ENCODE assay signal across 25 mouse cellular contexts in genomic region chr7:36863745-36864144, GRCm38 (mm10).
A peak's percentile ranks its signal among the peaks of the same experiment; 100 is the strongest.
DNase-seq lines count a peak whose midpoint lies in the region; ATAC-seq and TF ChIP-seq lines count a peak whose summit lies in the region.
"Had no signal": no experiment of that assay in that cellular context is flagged by ENCODE, and none has a peak within 500 bp of the region (broad histone marks: within the 10 kb centered on the region; RNA-seq: fewer than 3 reads in every experiment).

No protein-coding gene starts in this region.

- WGBS in liver, embryonic 11.5 days, result 81% methylated on average over 5 of the region's 5 CpGs
- WGBS in forebrain, embryonic 14.5 days, result 89% methylated on average over 5 of the region's 5 CpGs

- H3K4me1 ChIP-seq in liver, embryonic 11.5 days (replicated peaks; ENCODE audit: control insufficient read depth, insufficient read depth, low read length), result no peaks in the 10 kb centered on the region
- no peaks in the 10 kb centered on the region for H3K4me1 ChIP-seq in forebrain, embryonic 14.5 days (ENCODE audit: control insufficient read depth, insufficient read depth, low read length)
- H3K4me1 ChIP-seq: forebrain, embryonic 10.5 days; forebrain, embryonic 13.5 days; heart, embryonic 12.5 days; heart, embryonic 15.5 days; hindbrain, embryonic 10.5 days; hindbrain, embryonic 13.5 days had no signal

- peak; percentile 44 for DNase-seq in left cerebral cortex, adult 11 months (ENCODE audit: low spot score)
- no peak for DNase-seq in left cerebral cortex, postnatal 4 days
- DNase-seq in right cerebral cortex, adult 2 months (ENCODE audit: low spot score in 2 of 2), result peak; percentile 13 to 18
- no peak for DNase-seq in right cerebral cortex, postnatal 10 days (ENCODE audit: low spot score in 2 of 2)
- DNase-seq in left cerebral cortex, adult 2 months (ENCODE audit: extremely low spot score in 1 of 2, low spot score in 2 of 2), result no peak
- no peak for DNase-seq in liver, embryonic 11.5 days (ENCODE audit: low spot score)
- no peak for DNase-seq in forebrain, embryonic 14.5 days (ENCODE audit: low spot score)
- DNase-seq: adrenal gland, adult 2 months; adrenal gland, postnatal 14 days; cerebellum, adult 11-12 months; cerebellum, adult 8-10 months; cerebellum, postnatal 36 days; forebrain, postnatal 0 days; gastrocnemius, postnatal 25 days; heart, adult 18-20 months; heart, postnatal 10 days; heart, postnatal 36 days had no signal

- no peaks in the 10 kb centered on the region for H3K27me3 ChIP-seq in liver, embryonic 11.5 days (replicated peaks; ENCODE audit: control insufficient read depth, insufficient read depth, low read length)
- no peaks in the 10 kb centered on the region for H3K27me3 ChIP-seq in forebrain, embryonic 14.5 days (replicated peaks; ENCODE audit: control insufficient read depth, insufficient read depth, low read length)
- H3K27me3 ChIP-seq: forebrain, embryonic 13.5 days; heart, embryonic 12.5 days; heart, embryonic 15.5 days; hindbrain, embryonic 13.5 days had no signal

- H3K4me2 ChIP-seq in liver, embryonic 11.5 days, result no peak overlapping the region
- H3K4me2 ChIP-seq in forebrain, embryonic 14.5 days (ENCODE audit: low read length), result no peak overlapping the region
- H3K4me2 ChIP-seq: forebrain, embryonic 13.5 days; heart, embryonic 12.5 days; heart, embryonic 15.5 days; hindbrain, embryonic 13.5 days had no signal

- peak overlapping the region; percentile 72; the same call in 1 of the 2 replicates for H3K27ac ChIP-seq in left cerebral cortex, adult 2 months
- H3K27ac ChIP-seq in liver, embryonic 11.5 days (ENCODE audit: low read depth, low read length), result no peak overlapping the region
- H3K27ac ChIP-seq in forebrain, embryonic 14.5 days (ENCODE audit: low read depth, low read length), result no peak overlapping the region
- H3K27ac ChIP-seq: forebrain, embryonic 10.5 days; forebrain, embryonic 13.5 days; heart, embryonic 15.5 days; hindbrain, embryonic 10.5 days; hindbrain, embryonic 13.5 days had no signal

- TF ChIP-seq CTCF in left cerebral cortex, adult 2 months (IDR thresholded peaks at IDR 0.05), result no peak

- H3K9me3 ChIP-seq in liver, embryonic 11.5 days (ENCODE audit: control insufficient read depth, low read length), result no peaks in the 10 kb centered on the region
- no peaks in the 10 kb centered on the region for H3K9me3 ChIP-seq in forebrain, embryonic 14.5 days (replicated peaks; ENCODE audit: control insufficient read depth, low read length)
- H3K9me3 ChIP-seq: forebrain, embryonic 10.5 days; forebrain, embryonic 13.5 days; heart, embryonic 12.5 days; heart, embryonic 15.5 days; hindbrain, embryonic 10.5 days; hindbrain, embryonic 13.5 days had no signal

- no peak overlapping the region for H3K9ac ChIP-seq in liver, embryonic 11.5 days (ENCODE audit: low read depth, low read length)
- no peak overlapping the region for H3K9ac ChIP-seq in forebrain, embryonic 14.5 days (ENCODE audit: low read length)
- H3K9ac ChIP-seq: forebrain, embryonic 13.5 days; forebrain, postnatal 0 days; heart, embryonic 12.5 days; heart, embryonic 15.5 days; hindbrain, embryonic 13.5 days had no signal

- intact Hi-C loops in left cerebral cortex, postnatal 4 days (cut with DNase I), result no loop called here
- intact Hi-C loops in left cerebral cortex, adult 2 months (cut with DNase I), result loop anchor here (2.0 to 10.0 kb wide), 7 partner anchors 49 to 969 kb away; no protein-coding TSS in a partner anchor

- no peaks in the 10 kb centered on the region for H3K36me3 ChIP-seq in liver, embryonic 11.5 days (ENCODE audit: control insufficient read depth, insufficient read depth, low read length)
- H3K36me3 ChIP-seq in forebrain, embryonic 14.5 days (ENCODE audit: control insufficient read depth, insufficient read depth, low read length), result no peaks in the 10 kb centered on the region
- H3K36me3 ChIP-seq: forebrain, embryonic 10.5 days; heart, embryonic 12.5 days; heart, embryonic 15.5 days; hindbrain, embryonic 10.5 days; hindbrain, embryonic 13.5 days had no signal

- H3K4me3 ChIP-seq in left cerebral cortex, adult 2 months, result no peak overlapping the region
- H3K4me3 ChIP-seq in liver, embryonic 11.5 days (ENCODE audit: low read depth, low read length), result no peak overlapping the region
- H3K4me3 ChIP-seq in forebrain, embryonic 14.5 days (ENCODE audit: low read depth, low read length), result no peak overlapping the region
- H3K4me3 ChIP-seq: forebrain, embryonic 10.5 days; forebrain, embryonic 13.5 days; heart, embryonic 12.5 days; heart, embryonic 15.5 days; hindbrain, embryonic 10.5 days; hindbrain, embryonic 13.5 days had no signal

- ATAC-seq in liver, embryonic 11.5 days (replicated peaks; ENCODE audit: low FRiP score), result no peak
- no peak for ATAC-seq in forebrain, embryonic 14.5 days
- ATAC-seq: CD4-positive, CD25-positive, alpha-beta regulatory T cell, adult 4 months; forebrain, embryonic 13.5 days; forebrain, postnatal 0 days; hindbrain, embryonic 16.5 days had no signal

Comparison
In these comparisons a context has a peak if more than half of its experiments do, and no peak if none do; other contexts are left out.
1. DNase-seq: peak in left cerebral cortex, adult 11 months (single experiment) and right cerebral cortex, adult 2 months (2 of 2); none in left cerebral cortex, postnatal 4 days (single experiment), right cerebral cortex, postnatal 10 days (0 of 2), left cerebral cortex, adult 2 months (0 of 2), liver, embryonic 11.5 days (single experiment) and forebrain, embryonic 14.5 days (single experiment).